Mouse (Mus musculus) heart, postnatal 36 days (tissue): ENCODE data around the gene Stard3nl. TPM values are rescaled to one million over a fixed set of nuclear protein-coding genes. Genes with fewer than 3 reads are reported as not detected.

ENCODE experiments used
- total RNA-seq, 2 experiments: library from RNA; stranded (reverse); gene quantifications; 2 replicates each; pipeline ENCODE4 v1.2.3; 2021

Stard3nl gene
- total RNA-seq, 2 experiments from 2014 or later, result 15.1 to 17.8 TPM

Other genes starting within 250 kb of the Stard3nl start
- 10 to 100 TPM; 18.1 to 20.4 TPM for gene Epdr1, start 224.1 kb upstream of the Stard3nl start, total RNA-seq
- gene Sfrp4, start 227.3 kb upstream of the Stard3nl start, total RNA-seq, result under 1 TPM; 0.16 to 0.58 TPM